Mouse (Mus musculus) midbrain, embryonic 11.5 days (tissue): Measurements from ENCODE around the gene Eps15l1. TPM values are rescaled to one million over a fixed set of nuclear protein-coding genes. Genes with fewer than 3 reads are reported as not detected.

ENCODE experiments used
- ATAC-seq: fragments of 200-750 bp; cut with Nextera tagmentation; 2 replicates; pipeline ENCODE4 v1.8.0; 2017; ENCODE audit warnings: moderate TSS enrichment, moderate library complexity; ENCODE audit not compliant: low FRiP score
- DNase-seq: peaks from one replicate; pipeline ENCODE4 v3.0.0; 2015; ENCODE audit warnings: low spot score; ENCODE audit errors: missing footprints
- H3K27ac ChIP-seq: fragments of 300-500 bp; sonication (generic); 2 replicates; pipeline ENCODE4 v1.5.1; 2014; ENCODE audit warnings: low read depth, low read length
- H3K27me3 ChIP-seq: fragments of 300-500 bp; sonication (generic); 2 replicates; pipeline ENCODE4 v1.6.1; 2014; ENCODE audit warnings: mild to moderate bottlenecking, low read length, moderate library complexity, mixed read lengths; ENCODE audit not compliant: control insufficient read depth, insufficient read depth
- H3K36me3 ChIP-seq: fragments of 300-500 bp; sonication (generic); 2 replicates; pipeline ENCODE4 v1.6.1; 2014; ENCODE audit warnings: mild to moderate bottlenecking, low read length, moderate library complexity, mixed read lengths; ENCODE audit not compliant: control insufficient read depth, insufficient read depth
- H3K4me1 ChIP-seq: fragments of 300-500 bp; sonication (generic); 2 replicates; pipeline ENCODE4 v1.6.1; 2014; ENCODE audit warnings: low read length; ENCODE audit not compliant: control insufficient read depth, insufficient read depth
- H3K4me2 ChIP-seq: fragments of 300-500 bp; sonication (generic); 2 replicates; pipeline ENCODE4 v1.6.1; 2014; ENCODE audit warnings: mild to moderate bottlenecking, moderate library complexity
- H3K4me3 ChIP-seq: fragments of 300-500 bp; sonication (generic); 2 replicates; pipeline ENCODE4 v1.5.1; 2014; ENCODE audit warnings: low read depth, low read length
- H3K9ac ChIP-seq: fragments of 300-500 bp; sonication (generic); 2 replicates; pipeline ENCODE4 v1.6.1; 2014; ENCODE audit warnings: low read length
- H3K9me3 ChIP-seq: fragments of 300-500 bp; sonication (generic); 2 replicates; pipeline ENCODE4 v1.6.1; 2016; ENCODE audit warnings: low read length; ENCODE audit not compliant: control insufficient read depth
- WGBS: fragments of 180-500 bp; shearing (Covaris S2); extraction: QIAGEN DNeasy Blood & Tissue Kit; methylation state at CpG from one replicate; pipeline ENCODE4 v1.1.7; 2014; 5-methylcytosine and 5-hydroxymethylcytosine counted together
- polyA plus RNA-seq: library from polyadenylated mRNA; unstranded; fragments of >200 nt; fragmentation: Nextera tagmentation; extraction: Ambion mirVana; gene quantifications from 2 replicates; pipeline ENCODE4 v1.2.1, GENCODE M21; 2014

Gene Eps15l1
- polyA plus RNA-seq, 1 experiment from 2014 or later: 71.3 TPM

- Histone ChIP-seq H3K36me3 (peaks cover 3% of the 10 kb centered on the region; the same call in 1 of the 2 replicates), H3K9me3 (no peaks in the 10 kb centered on the region), H3K4me2 (no peak overlapping the region), H3K9ac (no peak overlapping the region), H3K4me1 (no peaks in the 10 kb centered on the region), H3K27ac (no peak overlapping the region), H3K27me3 (no peaks in the 10 kb centered on the region), H3K4me3 (no peak overlapping the region)
- no peak for DNase-seq
- no peak for ATAC-seq
- 50% methylated on average over 3 of the region's 3 CpGs for WGBS
Measured at GRCm38 (mm10) chr8:72333429-72334143, 87.7 kb downstream of the Eps15l1 start.

DNA sequence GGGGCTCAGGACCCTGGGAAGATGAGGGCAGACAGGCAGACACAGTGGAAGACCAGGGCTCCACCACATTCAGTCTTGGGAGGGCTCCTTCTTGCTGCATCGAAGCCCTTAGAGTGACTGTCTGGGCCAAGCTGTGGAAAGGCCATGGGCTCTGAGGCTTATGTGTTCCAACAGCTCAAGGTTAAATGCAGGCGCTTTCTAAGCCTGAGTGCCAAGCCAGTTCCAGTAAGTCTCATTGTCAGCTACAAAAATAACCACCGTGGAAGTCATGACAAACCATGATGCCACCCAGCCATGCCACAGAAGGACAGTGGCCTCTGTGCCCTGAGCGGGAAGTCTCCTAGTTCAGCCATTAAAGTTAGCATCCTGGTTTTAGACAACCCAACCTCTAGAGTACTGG is 89.6 kb downstream of the Eps15l1 start:
- Histone ChIP-seq H3K4me2 (no peak overlapping the region), H3K27me3 (no peaks in the 10 kb centered on the region), H3K9me3 (no peaks in the 10 kb centered on the region), H3K9ac (no peak overlapping the region), H3K27ac (no peak overlapping the region), H3K36me3 (no peaks in the 10 kb centered on the region), H3K4me3 (no peak overlapping the region), H3K4me1 (no peaks in the 10 kb centered on the region)
- ATAC-seq: no peak
- WGBS: 87% methylated on average over 4 of the region's 4 CpGs
- DNase-seq: no peak

DNA sequence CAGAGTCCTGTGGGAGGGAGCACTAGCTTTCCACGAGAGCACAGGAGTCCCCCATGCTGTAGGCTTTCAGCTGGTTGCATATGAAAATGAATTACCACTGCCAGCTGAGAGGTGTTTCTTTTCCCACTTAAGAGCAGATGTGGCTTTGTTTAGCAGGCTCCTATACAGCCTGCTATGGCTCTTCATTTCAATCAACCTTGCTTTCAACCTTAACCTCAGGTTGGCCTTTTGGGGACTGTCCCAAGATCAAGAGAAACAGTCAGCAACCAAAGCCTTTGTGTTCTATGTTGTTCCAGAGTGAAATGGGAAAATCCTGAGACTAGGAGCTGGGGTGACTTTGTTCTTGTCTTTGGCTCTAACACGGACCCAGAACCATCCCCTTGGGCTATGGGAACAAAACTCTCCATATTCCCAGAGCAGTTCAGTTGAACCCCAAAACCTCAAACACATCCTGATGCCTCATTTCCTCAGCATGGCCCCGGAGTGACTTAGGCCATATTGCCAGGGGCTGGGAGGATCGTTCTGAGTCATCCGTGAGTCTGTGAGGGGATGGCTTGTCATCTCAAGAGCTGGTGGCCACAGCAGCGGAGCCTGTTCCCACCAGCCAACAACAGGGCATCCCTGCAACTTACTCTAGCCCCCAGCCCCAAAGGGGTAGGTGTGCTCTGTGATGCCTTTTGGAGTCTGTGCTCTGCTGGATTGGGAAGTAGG is 90.3 kb downstream of the Eps15l1 start:
- Histone ChIP-seq H3K4me2 (no peak overlapping the region), H3K9me3 (no peaks in the 10 kb centered on the region), H3K36me3 (no peaks in the 10 kb centered on the region), H3K27ac (no peak overlapping the region), H3K9ac (no peak overlapping the region), H3K27me3 (no peaks in the 10 kb centered on the region), H3K4me3 (no peak overlapping the region), H3K4me1 (no peaks in the 10 kb centered on the region)
- WGBS: 91% methylated on average over 6 of the region's 6 CpGs
- ATAC-seq (no peak), DNase-seq (no peak)

DNA sequence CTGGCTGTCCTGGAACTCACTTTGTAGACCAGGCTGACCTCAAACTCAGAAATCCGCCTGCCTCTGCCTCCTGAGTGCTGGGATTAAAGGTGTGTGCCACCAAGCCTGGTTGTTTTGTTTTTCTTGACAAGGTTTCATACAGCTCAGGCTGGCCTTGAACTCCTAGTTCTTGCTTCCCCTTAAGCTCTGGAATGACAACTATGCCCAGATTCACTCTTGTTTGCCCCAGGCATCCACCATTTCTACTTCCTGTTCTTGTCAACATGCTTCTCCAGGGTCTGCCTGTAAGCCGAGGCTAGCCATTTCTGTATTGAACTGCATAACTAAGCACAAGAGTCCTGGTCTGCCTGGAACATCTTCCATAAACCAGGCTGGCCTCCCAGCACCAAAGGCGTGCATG is 92.1 kb downstream of the Eps15l1 start:
- ATAC-seq (no peak), DNase-seq (no peak)
- H3K27me3 ChIP-seq: no peaks in the 10 kb centered on the region
- H3K4me3 ChIP-seq: no peak overlapping the region
- H3K36me3 ChIP-seq: no peaks in the 10 kb centered on the region
- H3K4me2 ChIP-seq: no peak overlapping the region
- 72% methylated on average over 3 of the region's 3 CpGs for WGBS
- H3K4me1 ChIP-seq: no peaks in the 10 kb centered on the region
- no peak overlapping the region for H3K9ac ChIP-seq
- H3K27ac ChIP-seq: no peak overlapping the region
- H3K9me3 ChIP-seq: no peaks in the 10 kb centered on the region

DNA sequence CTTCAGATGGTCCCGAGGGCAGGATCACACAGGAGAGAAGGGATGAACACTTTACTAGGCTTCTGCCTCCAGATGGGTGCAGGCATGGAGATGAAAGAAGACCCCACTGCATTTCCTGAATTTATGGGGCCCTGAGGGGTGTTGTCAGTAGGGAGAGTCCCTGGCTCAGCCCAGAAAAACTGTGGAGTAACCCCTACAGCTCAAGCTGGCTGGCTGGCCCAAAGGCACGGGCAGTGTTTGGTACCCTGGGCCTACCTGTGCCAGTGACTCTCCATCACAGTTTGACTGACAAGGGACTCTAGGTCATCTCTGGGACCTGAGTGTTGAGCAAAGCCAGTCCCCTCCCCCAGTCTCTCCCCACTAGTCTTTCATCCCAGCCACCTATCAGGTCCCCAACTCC is 96.6 kb downstream of the Eps15l1 start:
- Histone ChIP-seq H3K4me3 (no peak overlapping the region), H3K9me3 (no peaks in the 10 kb centered on the region), H3K9ac (no peak overlapping the region), H3K4me1 (peaks cover 3% of the 10 kb centered on the region; the same call in 1 of the 2 replicates), H3K36me3 (no peaks in the 10 kb centered on the region), H3K27ac (no peak overlapping the region), H3K27me3 (peaks cover 20% of the 10 kb centered on the region), H3K4me2 (no peak overlapping the region)
- no peak for DNase-seq
- WGBS: 87% methylated on average over 2 of the region's 2 CpGs
- no peak for ATAC-seq

DNA sequence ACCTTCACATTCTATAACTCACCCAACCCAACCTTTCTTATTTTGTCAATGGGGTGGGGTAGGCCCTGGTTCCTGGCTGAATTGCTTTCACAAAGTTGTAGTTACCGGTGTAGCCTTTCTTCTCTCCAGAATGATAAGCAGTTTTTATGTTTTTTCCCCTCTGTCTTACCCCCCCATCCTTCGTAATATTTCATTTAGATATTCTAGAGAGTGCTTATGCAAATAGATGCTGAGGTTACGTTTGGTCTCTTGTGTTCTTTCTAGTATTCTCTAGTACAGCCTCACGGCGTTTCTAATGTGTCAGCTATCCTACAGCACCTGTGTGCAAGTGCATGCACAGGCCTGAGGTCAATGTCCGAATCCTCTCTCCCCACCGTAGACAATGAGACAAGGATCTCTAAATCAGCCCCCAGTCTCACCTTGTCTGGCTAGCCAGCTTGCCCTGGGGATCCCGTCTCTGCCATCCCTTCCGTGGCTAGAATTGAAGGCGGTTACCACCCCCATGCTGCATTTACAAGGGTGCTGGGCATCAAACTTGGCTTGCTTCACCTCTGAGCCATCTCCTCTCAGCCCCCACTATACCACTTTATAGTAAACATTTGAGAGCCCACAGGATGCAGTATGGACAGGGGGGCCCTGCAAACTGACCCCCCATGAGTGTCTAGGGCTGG is 97.1 kb downstream of the Eps15l1 start:
- Histone ChIP-seq H3K4me3 (no peak overlapping the region), H3K4me2 (no peak overlapping the region), H3K9ac (no peak overlapping the region), H3K27ac (no peak overlapping the region), H3K9me3 (no peaks in the 10 kb centered on the region), H3K4me1 (peaks cover 3% of the 10 kb centered on the region; the same call in 1 of the 2 replicates), H3K27me3 (peaks cover 26% of the 10 kb centered on the region), H3K36me3 (no peaks in the 10 kb centered on the region)
- ATAC-seq (no peak), DNase-seq (no peak)
- 87% methylated on average over 10 of the region's 10 CpGs for WGBS

DNA sequence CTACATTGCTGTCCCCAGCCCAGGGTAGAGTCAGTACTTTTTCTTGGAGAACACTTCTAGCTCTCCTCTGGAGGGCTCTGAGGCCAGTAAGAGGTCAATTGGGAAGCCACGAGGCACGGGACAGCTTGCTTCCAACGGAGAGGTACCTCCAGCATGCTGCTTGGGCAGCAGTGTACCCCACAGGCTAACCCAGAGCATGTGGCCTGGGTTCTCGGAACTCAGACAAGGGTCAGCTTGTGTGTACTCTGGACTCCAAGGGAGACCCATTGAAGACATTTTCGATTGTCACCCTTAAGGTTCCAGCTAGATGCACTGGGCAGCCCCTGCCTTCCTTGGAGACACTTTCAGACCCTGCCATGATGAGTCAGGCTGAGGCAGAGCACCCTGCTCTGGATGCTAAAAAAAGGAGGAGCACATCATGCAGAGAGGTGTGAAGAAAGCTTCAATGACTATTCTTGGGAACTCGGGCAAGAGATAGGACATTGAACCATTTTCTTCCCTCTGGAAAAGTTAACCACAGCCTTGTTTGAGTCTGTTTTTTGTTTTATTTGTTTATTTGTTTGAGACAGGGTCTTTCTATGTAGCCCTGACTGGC is 98.0 kb downstream of the Eps15l1 start:
- H3K9ac ChIP-seq: no peak overlapping the region
- peaks cover 3% of the 10 kb centered on the region; the same call in 1 of the 2 replicates for H3K4me1 ChIP-seq
- no peaks in the 10 kb centered on the region for H3K9me3 ChIP-seq
- ATAC-seq (no peak), DNase-seq (no peak)
- H3K4me3 ChIP-seq: no peak overlapping the region
- H3K27me3 ChIP-seq: peaks cover 33% of the 10 kb centered on the region
- H3K27ac ChIP-seq: no peak overlapping the region
- H3K36me3 ChIP-seq: no peaks in the 10 kb centered on the region
- WGBS: 81% methylated on average over 6 of the region's 6 CpGs
- no peak overlapping the region for H3K4me2 ChIP-seq

DNA sequence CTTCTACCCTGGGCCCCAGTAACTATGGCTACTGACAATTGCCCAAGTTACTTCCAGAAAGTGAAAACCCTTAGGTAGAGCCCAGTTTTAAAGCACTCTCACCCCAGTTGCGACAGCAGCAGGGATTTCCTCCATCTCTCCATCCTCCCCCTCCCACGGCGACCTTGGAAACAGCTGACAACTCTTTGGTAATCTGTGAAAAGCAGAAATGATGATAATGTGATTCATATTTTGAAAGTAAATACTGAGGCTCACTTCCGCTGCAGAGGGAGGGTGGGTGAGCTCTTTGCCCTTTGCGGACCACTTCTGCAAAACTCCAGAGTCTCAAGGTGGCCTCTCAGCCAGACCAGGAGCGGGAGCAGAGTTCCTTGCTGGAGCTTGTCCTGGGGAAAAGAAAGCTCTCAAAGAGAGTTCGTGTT is 98.8 kb downstream of the Eps15l1 start:
- no peak overlapping the region for H3K27ac ChIP-seq
- H3K9ac ChIP-seq: no peak overlapping the region
- no peak for ATAC-seq
- H3K4me1 ChIP-seq: peaks cover 7% of the 10 kb centered on the region
- H3K9me3 ChIP-seq: no peaks in the 10 kb centered on the region
- WGBS: 74% methylated on average over 7 of the region's 7 CpGs
- no peaks in the 10 kb centered on the region for H3K36me3 ChIP-seq
- H3K4me2 ChIP-seq: no peak overlapping the region
- DNase-seq: no peak
- H3K4me3 ChIP-seq: no peak overlapping the region
- H3K27me3 ChIP-seq: peaks cover 33% of the 10 kb centered on the region
